Mouse (Mus musculus): ENCODE data around the gene Stat3. TPM values are rescaled to one million over a fixed set of nuclear protein-coding genes. Genes with fewer than 3 reads are reported as not detected.

The Stat3 gene
- polyA plus RNA-seq, 1 experiment from 2014 or later: 24.6 TPM

GRCm38 (mm10) chr11:100845793-100846192 lies 93.5 kb downstream of the Stat3 start:
- Histone ChIP-seq H3K4me2 (no peak overlapping the region), H3K9ac (no peak overlapping the region), H3K4me1 (peaks cover 13% of the 10 kb centered on the region), H3K27ac (no peak overlapping the region), H3K27me3 (no peaks in the 10 kb centered on the region), H3K9me3 (replicated peaks) (no peaks in the 10 kb centered on the region), H3K4me3 (no peak overlapping the region), H3K36me3 (ENCODE audit: poor library complexity, severe bottlenecking) (no peaks in the 10 kb centered on the region)
- 84% methylated on average over 6 of the region's 6 CpGs for WGBS
- no peak for ATAC-seq

DNA sequence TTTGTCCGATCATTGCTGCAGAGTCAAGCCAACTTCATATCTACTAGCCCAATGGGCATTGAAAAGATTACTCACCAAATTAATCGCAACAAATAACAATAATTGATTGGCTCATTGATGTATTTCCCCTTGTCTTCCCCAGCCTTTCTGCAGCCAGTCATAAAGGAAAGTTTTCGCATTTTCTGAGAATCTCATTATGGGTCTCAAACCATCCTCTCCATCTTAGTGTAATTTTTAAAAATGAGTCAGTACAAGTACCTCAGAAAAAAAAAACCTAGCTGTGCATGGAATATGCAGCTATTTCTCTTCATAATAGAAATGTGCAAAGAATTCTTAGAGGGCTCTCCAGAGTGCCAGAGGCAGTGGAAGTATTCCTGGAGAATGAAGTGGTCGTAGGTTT lies 95.2 kb downstream of the Stat3 start:
- no peak overlapping the region for H3K4me2 ChIP-seq
- no peak overlapping the region for H3K27ac ChIP-seq
- H3K9me3 ChIP-seq (replicated peaks): no peaks in the 10 kb centered on the region
- no peaks in the 10 kb centered on the region for H3K27me3 ChIP-seq
- H3K4me1 ChIP-seq: peaks cover 4% of the 10 kb centered on the region
- no peak for ATAC-seq
- H3K36me3 ChIP-seq (ENCODE audit: poor library complexity, severe bottlenecking): no peaks in the 10 kb centered on the region
- no peak overlapping the region for H3K9ac ChIP-seq
- H3K4me3 ChIP-seq: no peak overlapping the region
- 90% methylated on average over 4 of the region's 4 CpGs for WGBS

- H3K27ac ChIP-seq: no peak overlapping the region
Observed at GRCm38 (mm10) chr11:100843070-100843669, 96.2 kb downstream of the Stat3 start.

DNA sequence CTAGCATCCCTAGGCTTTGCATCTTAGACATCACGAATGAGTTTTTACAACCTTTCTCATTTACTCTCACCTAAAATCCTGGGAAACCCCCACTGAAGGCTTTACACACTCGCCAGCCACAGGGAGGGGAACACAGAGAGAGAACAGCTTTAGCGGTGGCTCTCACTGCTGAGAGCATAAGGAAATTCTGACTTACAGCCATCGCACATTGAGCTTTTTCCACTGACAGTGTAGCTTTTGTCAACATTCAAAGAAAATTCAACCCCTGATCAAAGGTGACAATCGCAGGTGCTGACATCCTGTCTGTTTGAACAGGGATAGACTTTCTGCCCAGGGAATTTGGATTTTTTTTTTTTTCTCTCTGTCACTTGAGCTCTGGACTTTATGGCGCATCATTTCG lies 97.3 kb downstream of the Stat3 start:
- H3K27ac ChIP-seq: no peak overlapping the region
- H3K27me3 ChIP-seq: no peaks in the 10 kb centered on the region
- peaks cover 4% of the 10 kb centered on the region for H3K9me3 ChIP-seq (replicated peaks)
- H3K9ac ChIP-seq: no peak overlapping the region
- H3K4me3 ChIP-seq: no peak overlapping the region
- 88% methylated on average over 7 of the region's 7 CpGs for WGBS
- no peaks in the 10 kb centered on the region for H3K36me3 ChIP-seq (ENCODE audit: poor library complexity, severe bottlenecking)
- H3K4me1 ChIP-seq: no peaks in the 10 kb centered on the region
- no peak for ATAC-seq
- H3K4me2 ChIP-seq: no peak overlapping the region

More at GRCm38 (mm10) chr11:100843070-100843669, 96.2 kb downstream of the Stat3 start:
- Histone ChIP-seq H3K36me3 (ENCODE audit: poor library complexity, severe bottlenecking) (no peaks in the 10 kb centered on the region), H3K4me2 (no peak overlapping the region), H3K9ac (no peak overlapping the region), H3K27me3 (no peaks in the 10 kb centered on the region), H3K4me3 (no peak overlapping the region), H3K9me3 (replicated peaks) (no peaks in the 10 kb centered on the region), H3K4me1 (no peaks in the 10 kb centered on the region)
- 97% methylated on average over 8 of the region's 8 CpGs for WGBS
- ATAC-seq: no peak

DNA sequence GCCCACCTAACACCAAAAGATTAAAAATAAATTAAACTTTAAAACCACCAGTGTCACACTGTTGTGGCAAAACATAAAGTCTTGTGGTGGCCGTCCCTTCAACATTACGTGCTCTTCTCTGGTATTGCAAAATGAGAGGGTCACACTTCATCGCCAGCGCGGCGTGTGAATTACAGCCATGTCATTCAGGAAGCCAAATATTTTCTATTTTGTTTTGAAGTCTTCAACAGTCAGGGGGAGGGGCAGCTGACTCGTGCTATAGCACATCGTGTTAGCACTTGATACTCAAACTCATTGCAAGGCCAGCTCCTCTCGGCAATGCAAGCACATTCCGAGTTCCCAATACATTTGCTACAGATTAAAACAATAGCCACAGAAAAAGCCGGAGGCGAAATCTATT lies 98.5 kb downstream of the Stat3 start:
- H3K27ac ChIP-seq: no peak overlapping the region
- H3K4me2 ChIP-seq: no peak overlapping the region
- H3K36me3 ChIP-seq (ENCODE audit: poor library complexity, severe bottlenecking): no peaks in the 10 kb centered on the region
- no peak overlapping the region for H3K9ac ChIP-seq
- no peaks in the 10 kb centered on the region for H3K4me1 ChIP-seq
- peaks cover 4% of the 10 kb centered on the region for H3K9me3 ChIP-seq (replicated peaks)
- 81% methylated on average over 12 of the region's 12 CpGs for WGBS
- H3K4me3 ChIP-seq: no peak overlapping the region
- no peaks in the 10 kb centered on the region for H3K27me3 ChIP-seq
- ATAC-seq: no peak

DNA sequence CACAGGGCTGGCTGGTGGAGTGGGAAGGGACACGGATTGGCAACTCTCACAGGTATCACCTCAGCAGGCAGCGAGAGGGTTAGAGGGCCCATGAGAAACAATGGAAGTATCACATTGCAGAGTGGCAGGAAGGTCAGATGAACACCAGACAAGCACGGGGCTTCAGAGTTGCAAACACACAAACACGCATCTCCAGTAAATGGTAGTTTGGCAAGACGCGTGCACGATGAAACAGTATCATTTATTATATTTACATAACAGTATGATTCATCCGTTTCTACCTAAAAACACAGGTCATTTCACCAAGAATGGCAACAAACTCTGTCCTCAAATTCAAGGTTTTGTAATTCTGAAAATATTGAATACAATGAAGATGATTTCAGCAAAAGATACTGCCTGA lies 99.8 kb downstream of the Stat3 start:
- Histone ChIP-seq H3K9me3 (replicated peaks) (peaks cover 4% of the 10 kb centered on the region), H3K27me3 (no peaks in the 10 kb centered on the region), H3K4me3 (no peak overlapping the region), H3K4me1 (no peaks in the 10 kb centered on the region), H3K9ac (no peak overlapping the region), H3K27ac (no peak overlapping the region), H3K36me3 (ENCODE audit: poor library complexity, severe bottlenecking) (no peaks in the 10 kb centered on the region), H3K4me2 (no peak overlapping the region)
- no peak for ATAC-seq
- WGBS: 85% methylated on average over 8 of the region's 8 CpGs

DNA sequence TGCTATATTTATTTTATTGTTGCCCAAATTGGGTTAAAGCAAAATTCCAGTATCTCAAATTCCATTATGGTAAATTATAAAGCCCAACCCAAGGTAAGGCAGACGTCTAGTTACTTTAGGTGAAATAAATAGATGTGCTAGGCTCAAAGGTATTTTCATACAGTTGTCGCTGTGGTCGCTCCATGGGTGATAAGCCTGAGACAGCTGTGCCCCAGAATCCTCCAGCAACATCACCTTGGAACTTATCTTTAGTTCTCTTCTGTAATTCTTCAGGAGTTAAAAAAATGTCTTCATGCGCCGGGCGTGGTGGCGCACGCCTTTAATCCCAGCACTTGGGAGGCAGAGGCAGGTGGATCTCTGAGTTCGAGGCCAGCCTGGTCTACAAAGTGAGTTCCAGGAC lies 100.4 kb downstream of the Stat3 start:
- Histone ChIP-seq H3K27ac (no peak overlapping the region), H3K9ac (no peak overlapping the region), H3K4me3 (no peak overlapping the region), H3K27me3 (no peaks in the 10 kb centered on the region), H3K36me3 (ENCODE audit: poor library complexity, severe bottlenecking) (no peaks in the 10 kb centered on the region), H3K9me3 (replicated peaks) (peaks cover 4% of the 10 kb centered on the region), H3K4me2 (no peak overlapping the region), H3K4me1 (no peaks in the 10 kb centered on the region)
- 95% methylated on average over 9 of the region's 9 CpGs for WGBS
- no peak for ATAC-seq

DNA sequence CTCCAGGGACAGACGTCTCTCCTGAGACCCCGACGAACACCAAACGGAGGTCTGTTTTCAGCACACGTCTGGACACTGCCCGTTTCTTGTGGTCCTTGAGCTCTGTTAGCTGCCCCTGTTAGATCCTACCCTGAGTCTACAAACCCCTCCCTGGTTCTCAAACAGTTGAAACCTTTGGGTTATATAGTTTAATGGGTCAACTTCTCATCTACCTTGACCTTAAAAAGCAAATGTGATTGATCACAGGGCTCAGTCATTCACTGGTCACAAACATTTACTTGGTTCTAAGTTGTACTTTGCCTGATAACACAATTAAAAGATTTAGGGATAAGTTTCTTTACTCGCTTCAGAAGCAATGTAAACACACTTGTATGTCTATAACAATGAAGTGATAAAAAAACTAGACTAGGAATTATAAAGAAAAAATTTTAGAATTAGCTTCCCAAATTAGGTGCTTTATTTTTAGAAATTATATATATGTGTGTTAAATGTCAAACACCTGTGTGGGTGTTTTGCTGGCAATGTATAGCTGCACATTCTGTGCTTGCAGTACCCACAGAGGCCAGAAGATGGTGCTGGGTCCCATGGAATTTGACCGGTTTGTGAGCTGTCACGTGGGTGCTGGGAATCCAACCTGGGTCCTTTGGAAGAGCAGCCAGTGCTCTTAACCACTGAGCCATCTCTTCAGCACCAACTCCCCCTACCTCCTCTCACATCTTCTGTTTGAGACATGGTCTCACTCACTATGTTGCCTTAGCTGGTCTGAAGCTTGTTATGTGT lies 102.2 kb downstream of the Stat3 start:
- Histone ChIP-seq H3K36me3 (ENCODE audit: poor library complexity, severe bottlenecking) (no peaks in the 10 kb centered on the region), H3K4me1 (no peaks in the 10 kb centered on the region), H3K9me3 (replicated peaks) (peaks cover 4% of the 10 kb centered on the region), H3K4me3 (no peak overlapping the region), H3K27me3 (no peaks in the 10 kb centered on the region), H3K4me2 (no peak overlapping the region), H3K9ac (no peak overlapping the region), H3K27ac (no peak overlapping the region)
- WGBS: 86% methylated on average over 9 of the region's 9 CpGs
- no peak for ATAC-seq

Other genes with a start within 250 kb of the Stat3 start
- 0.18 and 0.48 TPM in 2 replicates for gene Zfp385c, start 247.1 kb downstream of the Stat3 start, polyA plus RNA-seq (2015; fragmentation: Nextera tagmentation; extraction: Ambion mirVana)
- gene Dhx58, start 235.3 kb downstream of the Stat3 start, polyA plus RNA-seq (2015; fragmentation: Nextera tagmentation; extraction: Ambion mirVana): 1.8 and 2.1 TPM in 2 replicates
- 41.6 and 48.7 TPM in 2 replicates for gene Kat2a, start 227.1 kb downstream of the Stat3 start, polyA plus RNA-seq (2015; fragmentation: Nextera tagmentation; extraction: Ambion mirVana)
- not detected in 2 replicates for gene Hspb9, start 225.7 kb downstream of the Stat3 start, polyA plus RNA-seq (2015; fragmentation: Nextera tagmentation; extraction: Ambion mirVana)
- gene Rab5c, start 201.3 kb downstream of the Stat3 start, polyA plus RNA-seq (2015; fragmentation: Nextera tagmentation; extraction: Ambion mirVana): 22.7 and 23.1 TPM in 2 replicates
- 3.4 and 4.6 TPM in 2 replicates for gene Kcnh4, start 179.6 kb downstream of the Stat3 start, polyA plus RNA-seq (2015; fragmentation: Nextera tagmentation; extraction: Ambion mirVana)
- not detected in 2 replicates for gene Hcrt, start 176.6 kb downstream of the Stat3 start, polyA plus RNA-seq (2015; fragmentation: Nextera tagmentation; extraction: Ambion mirVana)
- gene Ghdc, start 168.6 kb downstream of the Stat3 start, polyA plus RNA-seq (2015; fragmentation: Nextera tagmentation; extraction: Ambion mirVana): 1.9 and 2.4 TPM in 2 replicates
- gene Stat5b, start 88.8 kb downstream of the Stat3 start, polyA plus RNA-seq (2015; fragmentation: Nextera tagmentation; extraction: Ambion mirVana): 11.1 and 14.0 TPM in 2 replicates
- gene Stat5a, start 80.2 kb downstream of the Stat3 start, polyA plus RNA-seq (2015; fragmentation: Nextera tagmentation; extraction: Ambion mirVana): 0.85 and 1.2 TPM in 2 replicates
- 19.5 and 23.4 TPM in 2 replicates for gene Cavin1, start 31.3 kb upstream of the Stat3 start, polyA plus RNA-seq (2015; fragmentation: Nextera tagmentation; extraction: Ambion mirVana)
- gene Atp6v0a1, start 69.9 kb upstream of the Stat3 start, polyA plus RNA-seq (2015; fragmentation: Nextera tagmentation; extraction: Ambion mirVana): 52.9 and 56.3 TPM in 2 replicates
- 4.8 and 6.5 TPM in 2 replicates for gene Naglu, start 130.5 kb upstream of the Stat3 start, polyA plus RNA-seq (2015; fragmentation: Nextera tagmentation; extraction: Ambion mirVana)
- not detected in 2 replicates for gene Hsd17b1, start 138.9 kb upstream of the Stat3 start, polyA plus RNA-seq (2015; fragmentation: Nextera tagmentation; extraction: Ambion mirVana)
- 45.8 and 48.2 TPM in 2 replicates for gene Coasy, start 143.0 kb upstream of the Stat3 start, polyA plus RNA-seq (2015; fragmentation: Nextera tagmentation; extraction: Ambion mirVana)
- gene Mlx, start 147.7 kb upstream of the Stat3 start, polyA plus RNA-seq (2015; fragmentation: Nextera tagmentation; extraction: Ambion mirVana): 71.1 and 81.2 TPM in 2 replicates
- gene Psmc3ip, start 155.9 kb upstream of the Stat3 start, polyA plus RNA-seq (2015; fragmentation: Nextera tagmentation; extraction: Ambion mirVana): 63.3 and 64.1 TPM in 2 replicates
- 18.6 and 20.8 TPM in 2 replicates for gene Retreg3, start 180.4 kb upstream of the Stat3 start, polyA plus RNA-seq (2015; fragmentation: Nextera tagmentation; extraction: Ambion mirVana)
- 108 and 112 TPM in 2 replicates for gene Tubg1, start 180.4 kb upstream of the Stat3 start, polyA plus RNA-seq (2015; fragmentation: Nextera tagmentation; extraction: Ambion mirVana)
- 14.6 and 16.4 TPM in 2 replicates for gene Tubg2, start 216.4 kb upstream of the Stat3 start, polyA plus RNA-seq (2015; fragmentation: Nextera tagmentation; extraction: Ambion mirVana)
- gene Cntnap1, start 231.0 kb upstream of the Stat3 start, polyA plus RNA-seq (2015; fragmentation: Nextera tagmentation; extraction: Ambion mirVana): 0.36 and 0.42 TPM in 2 replicates
- 4.5 and 6.4 TPM in 2 replicates for gene Plekhh3, start 231.8 kb upstream of the Stat3 start, polyA plus RNA-seq (2015; fragmentation: Nextera tagmentation; extraction: Ambion mirVana)
- 0.10 TPM in 1 of 2 replicates, not detected in the other for gene Ccr10, start 235.9 kb upstream of the Stat3 start, polyA plus RNA-seq (2015; fragmentation: Nextera tagmentation; extraction: Ambion mirVana)